Mouse (Mus musculus) urinary bladder, postnatal 25 days (tissue): Measurements from ENCODE around the gene Kidins220.
A peak's percentile ranks its signal among the peaks of the same experiment; 100 is the strongest.

Source experiments
- DNase-seq: peaks from one replicate; pipeline ENCODE4 v3.0.0; 2022; ENCODE audit warnings: low spot score

Kidins220 gene

GRCm38 (mm10) chr12:24974446-24975114 is at the start of gene Kidins220:
Gene Kidins220, plus strand, starts transcription at chr12:24974925.
- DNase-seq = peak; percentile 96

- DNase-seq = no peak
Measured at GRCm38 (mm10) chr12:24925276-24925675, 49.4 kb upstream of the Kidins220 start.

- no peak for DNase-seq
Measured at GRCm38 (mm10) chr12:24925684-24926083, 49.0 kb upstream of the Kidins220 start.

- DNase-seq = no peak
Measured at GRCm38 (mm10) chr12:24928051-24928748, 46.5 kb upstream of the Kidins220 start.

- DNase-seq = no peak
Measured at GRCm38 (mm10) chr12:24929043-24929442, 45.7 kb upstream of the Kidins220 start.

GRCm38 (mm10) chr12:24930760-24931159 is 44.0 kb upstream of the Kidins220 start:
- no peak for DNase-seq

- DNase-seq = no peak
Measured at GRCm38 (mm10) chr12:24932120-24932519, 42.6 kb upstream of the Kidins220 start.

- DNase-seq = no peak
Measured at GRCm38 (mm10) chr12:24933206-24933775, 41.4 kb upstream of the Kidins220 start.

GRCm38 (mm10) chr12:24933996-24934395 is 40.7 kb upstream of the Kidins220 start:
- DNase-seq = no peak

- DNase-seq = no peak
Measured at GRCm38 (mm10) chr12:24936281-24936680, 38.4 kb upstream of the Kidins220 start.

GRCm38 (mm10) chr12:24939372-24939771 is 35.4 kb upstream of the Kidins220 start:
- DNase-seq = no peak

GRCm38 (mm10) chr12:24942619-24943287 is 32.0 kb upstream of the Kidins220 start:
- no peak for DNase-seq

- DNase-seq = no peak
Measured at GRCm38 (mm10) chr12:24943427-24943826, 31.3 kb upstream of the Kidins220 start.

GRCm38 (mm10) chr12:24944597-24944996 is 30.1 kb upstream of the Kidins220 start:
- DNase-seq = no peak

GRCm38 (mm10) chr12:24947065-24947464 is 27.7 kb upstream of the Kidins220 start:
- DNase-seq = no peak

GRCm38 (mm10) chr12:24948344-24948743 is 26.4 kb upstream of the Kidins220 start:
- DNase-seq = no peak

- no peak for DNase-seq
Measured at GRCm38 (mm10) chr12:24950376-24951046, 24.2 kb upstream of the Kidins220 start.

- DNase-seq = peak; percentile 50
Measured at GRCm38 (mm10) chr12:24952147-24952546, 22.6 kb upstream of the Kidins220 start.

GRCm38 (mm10) chr12:24955137-24955536 is 19.6 kb upstream of the Kidins220 start:
- no peak for DNase-seq

- no peak for DNase-seq
Measured at GRCm38 (mm10) chr12:24958526-24958925, 16.2 kb upstream of the Kidins220 start.

- DNase-seq = no peak
Measured at GRCm38 (mm10) chr12:24961821-24962220, 12.9 kb upstream of the Kidins220 start.

GRCm38 (mm10) chr12:24962362-24962967 is 12.3 kb upstream of the Kidins220 start:
- DNase-seq = no peak
